Mouse (Mus musculus) R1 (cell line): ENCODE results near the gene Tspan3.

ENCODE experiments used
- DNase-seq: peaks from one replicate; pipeline ENCODE4 v3.0.0-alpha.2; 2018; ENCODE audit warnings: low read depth, low spot score

The Tspan3 gene

DNA sequence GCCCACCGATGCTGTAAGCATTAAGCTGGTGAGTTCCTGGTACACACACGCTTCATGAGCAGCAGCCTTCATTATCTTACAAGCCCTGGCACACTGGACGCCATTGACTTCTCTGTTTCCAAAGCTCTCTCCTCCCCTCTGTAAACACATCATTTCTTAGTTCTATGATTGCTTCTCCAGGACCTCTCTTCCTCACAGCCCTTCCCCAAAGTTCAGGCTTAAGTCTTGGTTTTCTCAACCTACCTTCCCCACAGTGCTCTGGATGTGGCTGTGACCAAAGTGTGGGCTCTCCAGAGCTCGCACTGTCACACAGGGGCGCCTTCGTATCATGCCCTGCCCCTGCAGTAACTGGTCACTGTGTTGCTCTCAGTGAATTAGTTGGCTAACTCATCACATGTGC is at the start of gene Tspan3:
Tspan3 (minus strand) TSS at position 101 of the 400 bp plus-strand sequence.
- DNase-seq = no peak

GRCm38 (mm10) chr9:56213451-56214291 is 48.4 kb upstream of the Tspan3 start:
- peak; percentile 53 for DNase-seq

DNA sequence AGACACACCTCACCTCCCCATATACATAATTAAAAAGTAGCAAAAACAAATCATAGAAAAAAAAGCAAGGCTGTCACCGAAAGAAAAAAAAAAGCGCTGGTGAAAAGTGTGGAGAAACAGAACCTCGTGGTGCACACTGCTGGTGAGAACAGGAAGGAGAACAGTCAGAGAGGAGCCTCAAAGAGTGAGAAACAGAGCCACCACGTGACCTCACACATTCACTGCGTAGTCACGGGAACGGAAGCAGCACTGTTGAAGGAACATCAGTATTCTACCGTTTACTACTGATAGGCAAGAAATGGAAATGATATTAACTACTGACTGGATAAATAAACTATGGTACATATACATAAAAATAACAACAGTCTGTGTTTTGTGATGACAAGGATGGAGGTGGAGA is 43.5 kb upstream of the Tspan3 start:
- DNase-seq = no peak

- DNase-seq = no peak
Measured at GRCm38 (mm10) chr9:56207516-56207915, 42.2 kb upstream of the Tspan3 start.

DNA sequence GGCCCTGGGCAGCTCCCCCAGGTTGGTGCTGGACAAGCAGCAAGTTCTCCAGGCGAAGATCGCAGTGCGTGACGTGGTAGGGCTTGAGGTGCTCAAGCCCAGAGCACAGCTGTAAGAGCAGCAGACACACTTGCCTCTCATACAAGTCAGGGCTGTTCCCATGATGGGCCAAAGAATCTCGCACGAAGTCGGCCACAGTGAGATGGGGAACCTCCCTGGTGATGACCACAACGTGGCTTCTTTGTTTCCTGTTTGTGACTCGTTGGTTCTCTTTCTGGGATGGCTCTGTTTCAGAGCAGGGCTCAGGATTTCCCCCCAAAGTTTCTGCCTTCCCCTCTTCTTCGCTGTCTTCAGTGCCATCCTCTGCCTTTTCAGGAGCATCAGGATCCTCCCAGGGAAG is 41.8 kb upstream of the Tspan3 start:
- no peak for DNase-seq

- DNase-seq = no peak
Measured at GRCm38 (mm10) chr9:56205336-56205735, 40.1 kb upstream of the Tspan3 start.

DNA sequence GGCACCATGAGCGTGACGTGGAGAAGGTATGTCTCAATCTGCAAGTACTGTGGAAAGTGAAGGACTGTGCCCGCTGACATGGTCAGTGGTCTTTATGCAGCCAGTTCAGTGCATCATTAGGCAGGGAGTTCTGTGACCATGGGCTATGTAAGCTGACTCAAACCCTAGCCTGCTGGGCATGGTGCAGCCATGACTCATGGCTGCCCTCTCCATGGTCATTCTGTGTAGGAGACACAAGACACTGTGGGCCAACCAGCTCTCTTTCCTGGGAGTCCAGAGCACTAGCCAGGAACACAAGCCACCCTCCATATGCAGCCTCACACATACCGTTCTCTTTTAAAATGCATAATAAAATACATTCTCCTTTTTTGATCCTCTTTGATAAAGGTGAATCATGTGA is 39.0 kb upstream of the Tspan3 start:
- no peak for DNase-seq

GRCm38 (mm10) chr9:56200645-56201314 is 35.5 kb upstream of the Tspan3 start:
- DNase-seq = peak; percentile 75

GRCm38 (mm10) chr9:56200200-56200599 is 34.9 kb upstream of the Tspan3 start:
- DNase-seq = no peak

GRCm38 (mm10) chr9:56196921-56197320 is 31.6 kb upstream of the Tspan3 start:
- no peak for DNase-seq

GRCm38 (mm10) chr9:56195193-56195592 is 29.9 kb upstream of the Tspan3 start:
- DNase-seq = no peak

- DNase-seq = no peak
Measured at GRCm38 (mm10) chr9:56191498-56192455, 26.5 kb upstream of the Tspan3 start.

DNA sequence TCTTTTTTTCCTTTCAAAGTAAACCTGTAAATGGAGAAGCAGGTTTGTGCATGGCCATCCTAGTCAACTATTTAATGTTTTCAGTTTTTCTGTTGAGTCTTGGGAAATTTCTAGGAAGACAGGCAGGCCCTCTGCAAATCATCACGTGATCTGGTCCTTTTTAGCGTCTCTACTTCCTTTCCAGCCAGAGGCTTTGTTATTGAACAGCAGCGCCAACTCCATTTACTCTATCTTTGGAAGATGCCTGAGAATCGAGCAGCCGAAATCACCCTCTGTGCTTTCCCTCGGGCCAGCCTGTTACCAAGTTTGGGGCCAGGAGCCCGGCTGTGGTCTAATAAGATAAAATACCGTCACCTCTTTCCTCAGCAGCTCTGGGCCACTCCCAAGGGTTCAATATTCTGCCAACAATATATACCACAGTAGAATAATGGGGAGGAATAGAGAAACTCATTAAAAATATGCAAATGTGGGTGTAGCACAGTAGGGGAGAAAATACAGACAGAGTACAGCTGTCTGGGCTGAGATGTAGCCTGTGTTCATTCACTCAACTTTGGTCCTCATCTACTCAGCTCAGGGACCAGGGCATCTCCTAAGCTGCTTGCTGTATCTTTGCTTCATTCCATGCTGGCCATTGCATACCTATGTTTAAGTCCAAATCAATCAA is 15.0 kb upstream of the Tspan3 start:
- peak; percentile 13 for DNase-seq

GRCm38 (mm10) chr9:56179416-56180117 is 14.3 kb upstream of the Tspan3 start:
- peak; percentile 50 for DNase-seq

DNA sequence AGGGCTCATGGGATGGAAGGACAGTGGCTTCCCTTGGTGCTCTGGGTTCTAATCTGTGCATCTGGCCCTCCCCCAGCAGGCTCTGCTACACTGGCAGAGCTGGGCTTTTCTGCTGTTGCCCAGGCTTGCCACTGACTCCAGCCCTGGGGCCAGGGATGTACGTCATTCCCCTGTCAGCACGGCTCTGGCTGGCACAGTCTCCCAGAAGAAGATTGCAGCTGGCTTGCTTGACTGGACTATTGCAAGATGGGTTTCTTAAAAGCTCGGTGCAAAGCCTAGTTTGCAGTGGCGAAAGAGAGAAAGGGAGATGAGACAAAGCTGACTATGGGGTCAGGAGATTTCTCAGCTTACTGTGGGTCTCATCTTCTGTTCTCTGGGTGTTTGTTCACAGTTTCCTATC is 12.1 kb upstream of the Tspan3 start:
- DNase-seq = no peak

DNA sequence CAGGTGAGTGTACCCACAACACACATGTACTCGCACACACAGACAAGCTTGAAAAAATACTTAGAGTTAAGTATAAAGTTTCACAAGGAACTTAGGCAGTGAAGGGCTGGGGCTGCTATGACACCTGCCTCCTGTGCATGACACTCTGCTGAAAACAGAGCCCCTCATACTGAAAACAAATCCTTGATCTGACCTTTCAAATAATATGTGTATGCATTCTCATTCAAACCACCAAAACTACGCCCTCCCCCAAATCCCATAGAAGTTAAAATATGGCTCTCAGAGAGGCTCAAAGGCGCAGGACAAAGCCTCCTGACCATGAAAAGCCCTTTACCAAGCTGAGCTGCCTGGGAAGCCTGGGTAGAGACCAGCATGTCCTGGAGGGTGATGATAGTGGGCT is 10.0 kb upstream of the Tspan3 start:
- DNase-seq = no peak

DNA sequence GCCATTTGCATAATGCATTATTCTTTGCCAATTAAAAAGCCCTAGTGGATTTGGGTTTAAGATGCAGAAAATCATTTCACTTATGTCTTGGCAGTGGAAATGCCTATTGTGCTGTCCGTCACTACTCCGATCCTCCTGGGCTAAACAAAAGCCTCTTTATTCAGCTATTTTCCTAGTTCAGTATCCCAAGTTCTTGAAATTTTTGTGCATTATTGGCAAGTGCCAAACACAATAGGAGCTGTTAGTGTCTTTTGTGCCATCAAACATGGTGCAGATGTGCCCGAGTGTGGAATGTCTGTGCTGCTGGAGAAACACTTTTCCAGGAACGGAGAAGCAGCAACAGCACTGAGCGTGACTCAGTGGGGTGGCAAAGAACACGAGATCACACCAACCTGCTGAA is 2.4 kb upstream of the Tspan3 start:
- peak; percentile 45 for DNase-seq

DNA sequence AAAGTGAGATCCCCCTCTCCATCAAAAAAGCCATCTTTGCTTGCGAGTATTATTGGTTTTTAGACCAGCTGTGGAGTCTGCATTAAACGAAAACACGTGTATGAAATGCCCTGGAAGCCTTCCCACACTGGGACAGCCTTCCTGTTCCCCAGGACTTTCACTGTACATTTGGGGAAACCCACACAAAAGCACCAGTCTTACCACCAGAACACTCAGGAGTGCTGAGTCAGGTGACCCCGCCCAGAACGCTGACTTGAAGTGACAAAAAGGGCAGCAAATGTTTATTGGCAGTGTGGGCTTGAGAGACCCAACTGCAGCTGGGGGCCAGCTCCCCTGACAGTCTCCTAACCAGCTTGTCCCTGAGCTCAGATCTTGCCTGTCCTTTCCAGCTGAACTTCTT is 884 bp upstream of the Tspan3 start:
- peak; percentile 24 for DNase-seq

DNA sequence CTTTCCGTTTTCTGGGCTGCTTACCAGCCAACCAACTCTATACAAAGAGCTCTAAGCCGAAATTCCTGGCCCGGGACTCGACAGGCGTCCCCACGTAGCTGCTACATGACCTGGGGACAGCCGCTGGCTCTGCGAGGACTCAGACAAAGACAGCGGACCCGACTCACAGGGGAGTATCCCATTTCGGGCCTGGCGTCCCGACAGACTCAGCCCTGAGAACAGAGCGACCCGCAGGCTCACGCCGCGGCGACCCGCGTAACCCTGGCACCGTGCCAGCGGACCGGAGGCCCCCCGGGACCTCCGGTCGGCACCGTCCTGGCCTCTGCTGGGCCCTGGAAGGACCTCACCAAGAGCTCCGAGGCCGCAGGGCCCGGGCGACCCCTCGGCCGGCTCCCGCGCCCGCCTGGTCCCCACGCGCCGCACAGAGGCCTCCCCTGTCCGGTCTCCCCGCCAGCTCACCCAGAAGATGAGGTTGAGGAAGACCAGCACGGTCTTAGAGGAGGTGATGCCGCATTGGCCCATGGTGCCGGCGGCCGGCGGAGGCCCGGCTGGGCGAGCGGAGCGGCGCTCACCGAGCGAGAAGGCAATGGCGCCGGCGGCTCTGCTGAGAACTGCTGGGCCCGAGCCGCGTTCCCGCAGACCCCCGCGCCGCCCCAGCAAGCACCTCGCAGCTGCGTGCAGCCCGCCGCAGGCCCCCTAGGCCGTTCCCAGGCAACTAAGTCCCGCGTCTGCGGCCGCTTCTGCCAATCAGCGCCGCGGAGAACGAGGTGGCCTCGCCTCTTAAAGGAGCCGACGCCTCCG is 4.7 kb downstream of the Tspan3 start:
- DNase-seq = peak; percentile 92

DNA sequence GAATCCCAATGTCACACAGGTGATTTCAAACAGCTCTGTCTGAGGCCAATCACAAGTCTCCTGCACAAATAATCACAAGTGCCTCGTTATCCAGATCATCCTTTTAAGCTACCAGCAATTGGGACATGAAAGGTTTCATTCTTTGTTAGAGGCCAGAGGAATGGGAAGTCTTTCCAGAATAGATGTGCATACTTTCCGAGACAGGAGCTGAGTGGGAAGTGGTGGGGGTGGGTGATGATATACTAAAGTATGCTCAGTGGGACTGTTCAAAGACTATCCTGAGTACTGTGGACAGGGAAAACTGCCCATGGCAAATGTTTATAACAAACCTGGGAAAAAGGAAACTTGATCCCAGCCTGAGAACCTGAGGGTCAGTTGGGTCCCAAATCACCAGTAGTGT is 5.8 kb downstream of the Tspan3 start:
- no peak for DNase-seq
